Mouse (Mus musculus) mature B cell (primary cell): ENCODE data around the gene Cd6.

ENCODE experiments used
- in situ Hi-C: fragments of 300-500 bp; cut with MboI; formaldehyde crosslinking; loops from 2 replicates; pipeline ENCODE4 v1.14.3; 2019

The Cd6 gene

DNA sequence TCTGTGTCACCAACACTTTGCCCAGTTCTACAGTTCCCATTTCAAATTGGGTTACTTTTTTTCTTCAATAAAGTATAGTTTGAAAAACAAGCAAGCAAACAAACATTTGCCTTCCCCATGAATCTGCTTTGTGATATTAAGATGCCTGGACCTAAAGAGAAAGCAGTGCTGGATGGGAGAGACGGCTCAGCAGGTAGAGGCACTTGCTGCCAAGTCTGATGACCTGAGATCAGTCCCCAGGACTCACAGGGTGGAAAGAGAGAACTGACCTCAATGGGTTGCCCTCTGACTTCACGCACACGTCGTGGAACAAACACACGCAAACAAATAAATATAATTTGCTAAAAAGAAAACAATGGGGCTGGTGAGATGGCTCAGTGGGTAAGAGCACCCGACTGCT lies 28.0 kb downstream of the Cd6 start:
- in situ Hi-C loops = no loop called here

- in situ Hi-C loops = no loop called here
Measured at GRCm38 (mm10) chr19:10801070-10801469, 28.8 kb downstream of the Cd6 start.

- in situ Hi-C loops = no loop called here
Measured at GRCm38 (mm10) chr19:10799155-10799554, 30.7 kb downstream of the Cd6 start.

- in situ Hi-C loops = no loop called here
Measured at GRCm38 (mm10) chr19:10798576-10798975, 31.3 kb downstream of the Cd6 start.

DNA sequence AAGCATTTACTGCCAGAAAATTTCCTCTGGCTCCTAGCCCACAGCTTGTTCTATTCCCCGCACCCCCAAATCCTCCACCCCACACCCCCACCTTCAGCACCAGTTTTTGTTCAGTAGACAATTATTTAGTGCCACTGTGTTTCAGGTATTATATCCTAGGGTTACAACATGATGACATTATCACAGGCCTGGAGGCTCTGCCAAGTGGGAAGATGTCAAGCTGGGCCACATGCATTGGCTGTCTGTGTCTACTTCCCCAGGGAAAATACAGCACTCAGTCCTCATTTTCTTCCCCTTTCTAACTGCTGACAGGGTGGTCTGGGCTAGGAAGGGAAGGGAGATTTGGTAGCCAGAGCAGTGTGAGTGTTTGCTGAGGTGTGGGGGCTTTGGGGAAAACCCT lies 34.9 kb downstream of the Cd6 start:
- in situ Hi-C loops = no loop called here

- in situ Hi-C loops = no loop called here
Measured at GRCm38 (mm10) chr19:10793044-10793443, 36.8 kb downstream of the Cd6 start.

GRCm38 (mm10) chr19:10790323-10790722 lies 39.5 kb downstream of the Cd6 start:
- in situ Hi-C loops = no loop called here

DNA sequence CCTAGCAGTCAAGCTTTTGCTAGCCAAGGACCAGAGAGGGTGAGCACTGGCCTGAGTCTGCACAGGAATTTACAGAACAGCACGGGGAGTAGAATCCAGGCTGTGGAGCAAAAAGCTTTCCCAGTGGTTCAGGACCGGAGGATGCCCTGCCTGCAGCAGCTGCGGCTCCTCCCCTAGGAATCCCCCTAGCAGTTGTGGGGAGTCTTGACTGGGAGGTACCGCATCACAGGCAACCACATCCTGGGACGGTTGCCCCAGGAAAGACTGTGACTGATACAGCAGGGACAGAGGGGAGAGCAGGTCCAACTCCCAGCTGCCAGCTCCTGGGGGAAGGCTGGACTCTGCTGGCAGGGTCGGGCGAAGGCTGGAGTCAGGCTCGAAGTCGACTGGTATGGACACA lies 41.6 kb downstream of the Cd6 start:
- in situ Hi-C loops = no loop called here

GRCm38 (mm10) chr19:10787406-10787805 lies 42.5 kb downstream of the Cd6 start:
- in situ Hi-C loops = no loop called here

DNA sequence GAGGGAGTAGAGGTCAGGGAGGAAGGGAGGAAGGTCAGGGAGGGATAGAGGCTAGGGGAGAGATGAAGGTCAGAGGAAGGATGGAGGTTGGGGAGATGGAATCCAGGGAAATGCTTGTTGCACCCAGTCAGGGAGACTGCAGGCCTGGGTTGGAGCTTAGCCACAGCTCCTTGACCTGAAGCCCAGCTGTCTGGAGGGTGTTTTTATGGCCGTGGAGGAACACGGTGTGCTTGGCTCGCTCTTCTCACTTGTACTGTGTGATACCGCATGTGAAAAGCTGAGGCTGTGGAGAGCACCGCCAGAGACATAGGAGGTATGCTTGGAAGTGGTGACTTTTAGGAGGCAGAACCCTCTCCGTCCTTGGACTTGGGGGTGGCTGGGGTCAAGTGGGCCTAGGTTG lies 43.1 kb downstream of the Cd6 start:
- in situ Hi-C loops = no loop called here

- in situ Hi-C loops = no loop called here
Measured at GRCm38 (mm10) chr19:10784796-10785459, 44.9 kb downstream of the Cd6 start.

DNA sequence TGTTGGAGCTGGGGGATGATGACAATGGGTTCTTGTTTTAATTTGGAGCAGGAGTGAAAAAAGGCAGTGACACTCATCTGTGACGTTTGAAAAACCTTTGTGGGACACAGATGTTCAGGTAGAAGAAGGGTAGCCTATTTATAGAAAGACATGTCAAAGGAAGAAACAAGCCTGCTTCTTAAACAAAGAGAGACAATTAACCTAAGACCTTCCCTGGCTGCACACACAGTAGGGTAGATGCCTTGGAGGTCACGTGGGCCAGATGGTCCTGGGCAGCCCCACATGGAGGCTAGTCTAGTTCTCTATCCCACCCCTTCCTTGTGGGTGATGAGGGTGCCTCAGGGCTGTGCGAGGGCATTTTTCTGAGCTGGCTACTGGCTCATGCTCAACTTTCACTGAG lies 45.8 kb downstream of the Cd6 start:
- in situ Hi-C loops = no loop called here

DNA sequence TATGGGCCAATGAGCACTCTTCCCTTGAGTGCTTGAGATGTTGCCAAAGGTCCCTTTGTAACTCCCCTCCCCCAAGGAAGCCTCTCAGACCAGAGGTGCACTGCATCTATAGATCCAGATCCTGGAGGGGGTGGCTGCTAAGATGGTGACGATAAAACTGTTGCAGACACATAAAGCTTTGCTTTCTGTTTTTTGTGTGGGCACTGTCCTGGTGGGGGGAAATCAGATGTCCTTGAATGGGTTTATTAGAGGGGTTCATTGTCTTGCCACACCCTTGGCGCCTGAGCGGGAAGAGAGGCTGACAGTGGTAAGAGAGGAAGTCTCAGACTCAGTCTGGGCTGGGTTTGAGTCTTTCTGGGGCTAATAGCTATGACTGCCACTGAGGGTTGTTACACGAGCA lies 46.7 kb downstream of the Cd6 start:
- in situ Hi-C loops = no loop called here

DNA sequence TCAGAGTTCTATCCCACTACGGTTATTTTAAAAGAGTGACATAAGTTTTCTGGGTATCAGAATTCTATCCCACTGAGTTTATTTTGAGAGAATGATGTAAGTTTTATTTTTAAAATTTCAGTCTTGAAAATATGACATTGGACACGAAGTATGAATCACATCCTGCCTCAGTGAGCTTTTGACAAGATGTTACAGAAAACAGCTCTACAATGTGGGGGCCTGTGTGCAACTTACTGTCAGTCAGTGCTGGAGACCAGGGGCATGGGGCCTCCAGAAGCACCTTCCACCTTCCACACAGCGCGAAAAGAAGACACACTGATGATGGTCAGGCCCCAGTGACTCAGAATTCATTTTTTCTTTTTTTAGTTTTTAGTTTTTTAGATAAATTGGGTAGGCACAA lies 48.2 kb downstream of the Cd6 start:
- in situ Hi-C loops = no loop called here

DNA sequence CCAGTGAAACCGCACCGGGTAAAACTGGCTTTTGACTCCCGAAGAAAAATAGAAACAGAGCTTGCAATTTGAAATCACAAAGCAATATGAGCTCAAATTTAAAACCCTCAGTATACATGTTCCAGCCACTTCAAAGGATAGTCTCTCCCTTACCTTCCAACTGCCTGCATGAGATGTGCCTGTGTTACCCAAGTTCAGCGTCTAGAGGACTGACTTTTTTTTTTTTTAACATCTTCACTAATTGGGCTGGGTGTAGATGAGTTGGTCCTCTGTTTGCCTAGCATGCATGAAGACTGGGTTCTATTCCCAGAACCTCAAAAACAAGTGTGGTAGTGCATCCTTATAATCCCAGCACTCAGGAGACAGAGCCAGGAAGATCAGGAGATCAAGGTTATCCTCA lies 53.0 kb downstream of the Cd6 start:
- in situ Hi-C loops = no loop called here

GRCm38 (mm10) chr19:10774141-10774540 lies 55.7 kb downstream of the Cd6 start:
- in situ Hi-C loops = no loop called here

- in situ Hi-C loops = no loop called here
Measured at GRCm38 (mm10) chr19:10773384-10773783, 56.5 kb downstream of the Cd6 start.

DNA sequence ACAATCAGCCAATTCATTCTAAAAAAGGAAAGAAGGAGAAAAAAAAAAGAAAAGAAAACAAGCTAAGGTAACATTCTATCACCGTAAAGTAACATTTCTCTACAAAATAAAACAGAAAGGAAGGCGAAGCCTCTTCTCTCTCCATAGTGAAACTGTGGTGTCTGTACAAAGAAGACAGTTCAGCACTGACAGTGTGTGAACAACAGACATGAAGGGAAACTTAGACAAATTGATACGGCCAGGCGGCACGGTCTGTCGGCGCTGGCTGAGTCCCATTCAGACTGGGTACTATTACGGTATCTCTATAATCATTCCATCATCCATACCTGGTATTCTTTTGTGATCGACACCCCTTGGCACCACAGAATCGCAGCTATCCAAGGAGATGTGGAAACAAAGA lies 57.0 kb downstream of the Cd6 start:
- in situ Hi-C loops = no loop called here

DNA sequence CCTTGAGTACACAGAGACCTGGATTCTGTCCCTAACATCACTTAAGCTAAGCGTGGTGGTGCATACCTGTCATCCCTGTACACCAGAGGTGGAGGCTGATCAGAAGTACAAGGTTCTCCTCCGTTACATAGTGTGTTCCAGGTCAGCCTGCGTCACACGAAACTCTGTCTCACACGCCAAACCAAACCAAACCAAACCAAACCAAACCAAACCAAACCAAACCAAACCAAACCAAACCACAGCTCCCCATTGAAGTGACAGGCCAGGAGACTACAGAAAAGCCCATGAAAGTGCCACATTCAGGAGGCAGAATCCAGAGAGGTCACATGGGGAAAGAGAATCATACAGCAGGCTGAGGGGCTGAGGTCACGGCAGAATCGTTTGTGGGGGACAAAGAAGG lies 57.9 kb downstream of the Cd6 start:
- in situ Hi-C loops = no loop called here

DNA sequence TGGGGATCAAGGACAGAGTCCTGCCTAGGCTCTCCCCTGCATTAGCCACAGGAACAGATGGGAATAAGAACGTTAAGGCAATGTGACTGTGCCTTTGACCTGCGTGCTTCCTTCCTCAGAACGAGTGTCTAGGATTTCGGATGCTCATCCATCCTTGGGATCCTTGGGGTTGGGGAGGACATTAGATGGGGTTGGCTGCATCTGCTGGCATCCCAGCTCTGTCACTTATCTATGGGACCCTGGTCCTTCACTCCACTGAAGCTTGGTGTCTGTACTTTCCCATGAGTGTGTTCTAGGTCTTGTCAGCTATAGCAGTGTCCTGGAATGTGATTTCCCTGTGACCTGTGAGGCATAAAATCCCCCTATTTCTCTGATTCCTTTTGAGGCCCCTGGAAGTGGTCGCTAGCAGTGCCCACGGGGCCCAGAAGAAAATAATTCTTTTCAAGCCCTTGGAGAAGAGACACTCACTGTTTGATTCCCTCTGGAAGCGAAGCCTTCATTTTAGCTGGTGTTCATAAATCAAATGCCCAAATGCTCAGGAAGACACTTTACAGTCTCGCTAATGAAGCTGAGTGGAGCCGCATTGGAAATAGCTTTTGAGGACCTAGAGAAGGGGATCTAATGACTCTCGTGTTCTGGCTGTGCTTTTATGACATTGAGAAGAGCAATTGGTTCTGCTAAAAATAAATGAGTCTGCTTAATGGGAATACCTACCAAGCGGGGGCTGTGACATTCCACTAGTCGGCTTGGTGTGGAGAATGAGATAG lies 60.2 kb downstream of the Cd6 start:
- in situ Hi-C loops = no loop called here

DNA sequence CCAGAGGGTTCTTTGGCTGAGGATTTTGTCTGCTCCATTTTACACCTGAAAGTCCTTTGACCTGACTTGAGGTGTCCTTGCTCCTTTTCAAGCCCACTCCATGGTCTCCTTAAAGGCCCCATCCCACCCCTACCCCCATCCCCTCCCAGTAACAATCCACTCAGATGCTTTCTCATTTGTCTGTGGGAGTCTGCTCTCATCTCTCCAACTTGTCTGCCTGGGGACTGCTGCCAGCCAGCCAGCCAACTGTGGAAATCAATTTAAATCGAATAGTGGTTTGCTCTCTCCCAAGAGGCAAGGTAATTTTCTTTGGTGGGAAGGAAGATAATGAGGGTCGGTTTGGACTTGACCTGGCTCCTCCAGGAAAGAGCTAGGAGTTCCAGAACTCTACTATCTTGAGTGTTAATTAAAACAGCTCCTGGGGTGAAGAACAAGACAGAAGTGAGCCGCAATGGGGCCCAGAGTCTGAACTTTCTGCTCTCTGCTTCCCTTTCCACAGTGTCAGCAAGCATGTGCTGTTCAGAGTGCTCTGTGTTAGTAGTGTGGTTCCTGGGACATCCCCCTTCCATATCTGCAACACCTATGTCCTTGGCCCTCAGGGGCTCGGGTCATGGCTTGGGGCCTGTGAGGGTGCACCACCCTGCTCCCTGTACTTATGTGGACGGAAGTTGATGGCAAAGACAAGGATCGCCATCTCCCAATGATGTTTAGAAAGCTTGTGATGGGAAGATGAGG lies 61.0 kb downstream of the Cd6 start:
- in situ Hi-C loops = no loop called here

- in situ Hi-C loops = no loop called here
Measured at GRCm38 (mm10) chr19:10767631-10768030, 62.2 kb downstream of the Cd6 start.
